Mouse (Mus musculus) ovary, adult 18-20 months (tissue): ENCODE data around the gene Syt2.
A peak's percentile ranks its signal among the peaks of the same experiment; 100 is the strongest.

ENCODE experiments used
- DNase-seq: peaks from one replicate; pipeline ENCODE4 v3.0.0; 2022; ENCODE audit warnings: low spot score, mixed read lengths

The Syt2 gene

GRCm38 (mm10) chr1:134646261-134646962 is at the start of gene Syt2:
TSS of gene Syt2 (plus strand) at chr1:134646677.
- DNase-seq, result peak; percentile 13

GRCm38 (mm10) chr1:134597339-134598054 is 49.0 kb upstream of the Syt2 start:
- DNase-seq, result no peak

- DNase-seq, result no peak
These were observed 42.4 kb upstream of the Syt2 start for GRCm38 (mm10) chr1:134604086-134604485.

GRCm38 (mm10) chr1:134605670-134606069 is 40.8 kb upstream of the Syt2 start:
- no peak for DNase-seq

- no peak for DNase-seq
These were observed 40.1 kb upstream of the Syt2 start for GRCm38 (mm10) chr1:134606381-134606780.

- no peak for DNase-seq
These were observed 39.2 kb upstream of the Syt2 start for GRCm38 (mm10) chr1:134607279-134607678.

- DNase-seq, result no peak
These were observed 37.3 kb upstream of the Syt2 start for GRCm38 (mm10) chr1:134609172-134609571.

GRCm38 (mm10) chr1:134614554-134614953 is 31.9 kb upstream of the Syt2 start:
- DNase-seq, result no peak

- DNase-seq, result no peak
These were observed 31.5 kb upstream of the Syt2 start for GRCm38 (mm10) chr1:134614988-134615387.

GRCm38 (mm10) chr1:134617656-134618055 is 28.8 kb upstream of the Syt2 start:
- DNase-seq, result no peak

GRCm38 (mm10) chr1:134625325-134625724 is 21.2 kb upstream of the Syt2 start:
- DNase-seq, result no peak

- DNase-seq, result no peak
These were observed 17.0 kb upstream of the Syt2 start for GRCm38 (mm10) chr1:134629455-134629854.

GRCm38 (mm10) chr1:134634296-134634695 is 12.2 kb upstream of the Syt2 start:
- no peak for DNase-seq

- DNase-seq, result no peak
These were observed 10.2 kb upstream of the Syt2 start for GRCm38 (mm10) chr1:134636245-134636644.

- no peak for DNase-seq
These were observed 9.8 kb upstream of the Syt2 start for GRCm38 (mm10) chr1:134636684-134637083.

GRCm38 (mm10) chr1:134638041-134638440 is 8.4 kb upstream of the Syt2 start:
- no peak for DNase-seq

- peak; percentile 16 for DNase-seq
These were observed 8.0 kb upstream of the Syt2 start for GRCm38 (mm10) chr1:134638522-134638921.

- DNase-seq, result no peak
These were observed 7.0 kb upstream of the Syt2 start for GRCm38 (mm10) chr1:134639460-134639859.

GRCm38 (mm10) chr1:134641507-134641906 is 5.0 kb upstream of the Syt2 start:
- DNase-seq, result no peak

- DNase-seq, result no peak
These were observed 2.8 kb upstream of the Syt2 start for GRCm38 (mm10) chr1:134643702-134644101.

- no peak for DNase-seq
These were observed 873 bp upstream of the Syt2 start for GRCm38 (mm10) chr1:134645408-134646200.

- no peak for DNase-seq
These were observed 446 bp downstream of the Syt2 start for GRCm38 (mm10) chr1:134646963-134647282.

- no peak for DNase-seq
These were observed 1.1 kb downstream of the Syt2 start for GRCm38 (mm10) chr1:134647591-134647990.
